Mouse (Mus musculus) embryonic stem cell, embryonic (primary cell): ENCODE results near the gene Cdca3.

ENCODE experiments used
- CTCF ChIA-PET, 4 experiments: fragments of 300-600 bp in 2 of 4; fragments of 350-600 bp in 2 of 4; sonication (Branson Sonifier 250); formaldehyde crosslinking; loops; one replicate each; lab custom pipeline; 2022; ENCODE audit warnings: inconsistent platforms in 2 of 4; lab: Charles Lee
- POLR2A ChIA-PET, 4 experiments: fragments of 300-600 bp in 2 of 4; fragments of 350-600 bp in 2 of 4; sonication (Branson Sonifier 250); formaldehyde crosslinking; loops; one replicate each; lab custom pipeline; 2022; ENCODE audit warnings: antibody characterized with exemption in 4 of 4, inconsistent platforms in 1 of 4; lab: Charles Lee

Gene Cdca3

DNA sequence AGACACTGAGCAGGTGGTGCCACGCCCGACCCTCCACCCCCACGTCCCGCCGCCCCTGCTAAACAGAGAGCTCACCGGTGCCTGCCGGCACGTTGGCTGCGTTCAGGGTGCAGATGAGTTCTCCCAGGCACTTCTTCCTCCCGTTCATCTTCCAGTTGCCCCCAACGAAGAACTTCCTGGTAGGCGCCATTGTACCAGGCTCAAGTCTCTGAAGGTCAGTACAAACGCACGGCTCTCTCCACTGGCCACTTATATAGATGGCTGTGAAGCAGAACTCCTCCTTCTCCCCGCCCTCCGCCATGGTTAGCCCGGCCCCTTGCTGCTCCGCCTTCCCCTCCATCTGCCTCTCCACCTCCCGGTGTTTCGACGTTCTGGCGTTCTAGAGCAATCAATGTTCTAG is 15.4 kb upstream of the Cdca3 start, which contains the start of gene Tpi1:
TSS of gene Tpi1 (minus strand) at position 364 of the 400 bp plus-strand sequence.
- CTCF ChIA-PET, result interaction anchor here in 2 of 4 experiments (0.6 to 1.4 kb wide), 6 partner anchors 14 to 111 kb away, joined by 3 to 4 read pairs (median 3); partner anchors contain the start of gene Grcc10 (in 1 of the 2)
- POLR2A ChIA-PET, result interaction anchor here (0.6 to 28.9 kb wide), 46 partner anchors 0 to 620 kb away, joined by 3 to 601 read pairs (median 5); partner anchors contain the start of genes Cdca3 (in 3 of the 4), Grcc10 (in 3 of the 4), Usp5 (in 3 of the 4) and Atn1 (in 2 of the 4)

GRCm38 (mm10) chr6:124814448-124814847 is 14.9 kb upstream of the Cdca3 start:
- CTCF ChIA-PET, result interaction anchor here in 1 of 4 experiments (1.0 to 1.4 kb wide), 2 partner anchors 14 to 45 kb away, joined by 3 read pairs; no protein-coding TSS in a partner anchor
- POLR2A ChIA-PET, result interaction anchor here (0.6 to 28.9 kb wide), 21 partner anchors 1 to 412 kb away, joined by 3 to 601 read pairs (median 7); partner anchors contain the start of genes Cdca3 (in 2 of the 4), Grcc10 (in 2 of the 4), Mlf2 (in 2 of the 4) and Usp5 (in 2 of the 4)

- CTCF ChIA-PET, result no interaction called here
- POLR2A ChIA-PET, result interaction anchor here (0.6 to 28.9 kb wide), 12 partner anchors 1 to 315 kb away, joined by 3 to 601 read pairs (median 10); partner anchors contain the start of genes Cdca3 (in 2 of the 4), Grcc10 (in 2 of the 4), Usp5 (in 2 of the 4) and Gnb3 (in 1 of the 4)
Observed at GRCm38 (mm10) chr6:124814858-124815774, 14.2 kb upstream of the Cdca3 start.

- ChIA-PET POLR2A (interaction anchor here (1.1 to 28.9 kb wide), 13 partner anchors 3 to 342 kb away, joined by 3 to 601 read pairs (median 6); partner anchors contain the start of genes Cdca3 (in 3 of the 4), Usp5 (in 3 of the 4), Gnb3 (in 2 of the 4) and Spsb2 (in 2 of the 4)), CTCF (interaction anchor here in 3 of 4 experiments (0.8 to 1.0 kb wide), 3 partner anchors 11 to 31 kb away, joined by 3 read pairs; no protein-coding TSS in a partner anchor)
Observed at GRCm38 (mm10) chr6:124816611-124817010, 12.7 kb upstream of the Cdca3 start.

DNA sequence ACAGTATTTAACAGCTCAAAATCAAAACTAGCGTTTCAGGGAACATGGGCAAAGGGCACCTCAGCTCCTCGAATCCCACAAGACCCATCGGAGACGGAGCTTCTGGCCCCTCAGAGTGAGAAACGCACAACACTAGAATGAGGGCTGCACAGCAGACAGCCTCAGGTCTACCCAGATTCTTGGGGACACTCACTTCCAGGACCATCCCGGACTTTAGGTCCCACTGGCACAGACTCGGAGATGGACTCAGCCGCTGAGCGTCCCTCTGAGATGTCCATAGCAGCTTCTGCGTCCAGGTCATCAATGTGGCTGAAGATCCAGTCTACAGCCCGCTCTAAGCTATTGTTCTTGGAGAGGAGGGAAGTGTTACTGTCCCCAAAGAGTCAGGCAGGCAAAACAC is 12.2 kb upstream of the Cdca3 start:
- POLR2A ChIA-PET, result interaction anchor here (0.8 to 28.9 kb wide), 17 partner anchors 3 to 313 kb away, joined by 3 to 601 read pairs (median 6); partner anchors contain the start of genes Cdca3 (in 3 of the 4), Spsb2 (in 3 of the 4), Usp5 (in 3 of the 4) and Gnb3 (in 2 of the 4)
- CTCF ChIA-PET, result interaction anchor here in 3 of 4 experiments (0.8 to 1.4 kb wide), 4 partner anchors 8 to 30 kb away, joined by 3 to 5 read pairs (median 3); no protein-coding TSS in a partner anchor

- CTCF ChIA-PET, result interaction anchor here in 3 of 4 experiments (0.8 to 1.4 kb wide), 4 partner anchors 8 to 30 kb away, joined by 3 to 5 read pairs (median 3); no protein-coding TSS in a partner anchor
- POLR2A ChIA-PET, result interaction anchor here (0.8 to 28.9 kb wide), 17 partner anchors 4 to 312 kb away, joined by 3 to 601 read pairs (median 4); partner anchors contain the start of genes Cdca3 (in 3 of the 4), Spsb2 (in 3 of the 4), Usp5 (in 3 of the 4) and Gnb3 (in 2 of the 4)
Observed at GRCm38 (mm10) chr6:124817563-124817962, 11.8 kb upstream of the Cdca3 start.

DNA sequence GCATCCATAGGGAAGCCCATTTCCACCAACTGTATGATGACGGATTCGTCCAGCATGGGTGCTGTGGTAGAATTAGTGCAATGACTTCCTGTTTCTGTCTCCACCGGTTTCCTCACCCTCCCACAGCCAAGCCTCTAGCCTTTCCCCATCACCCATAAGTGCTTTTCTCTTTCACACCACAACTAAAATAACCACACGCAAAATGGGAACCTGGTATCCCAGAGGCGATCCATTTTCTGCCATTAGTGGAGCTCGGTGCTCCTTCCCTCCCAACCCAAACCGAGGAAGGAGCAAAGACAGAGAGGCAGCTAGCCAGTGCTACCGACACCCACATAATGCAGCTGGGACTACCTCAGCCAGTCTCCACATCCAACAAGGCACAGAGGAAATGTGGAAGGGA is 11.4 kb upstream of the Cdca3 start:
- POLR2A ChIA-PET, result interaction anchor here (0.5 to 28.9 kb wide), 17 partner anchors 4 to 312 kb away, joined by 3 to 601 read pairs (median 4); partner anchors contain the start of genes Cdca3 (in 3 of the 4), Spsb2 (in 3 of the 4), Usp5 (in 2 of the 4) and Gnb3 (in 1 of the 4)
- CTCF ChIA-PET, result interaction anchor here in 1 of 4 experiments (1.4 kb wide), 1 partner anchor 9 kb away, joined by 5 read pairs; no protein-coding TSS in a partner anchor

DNA sequence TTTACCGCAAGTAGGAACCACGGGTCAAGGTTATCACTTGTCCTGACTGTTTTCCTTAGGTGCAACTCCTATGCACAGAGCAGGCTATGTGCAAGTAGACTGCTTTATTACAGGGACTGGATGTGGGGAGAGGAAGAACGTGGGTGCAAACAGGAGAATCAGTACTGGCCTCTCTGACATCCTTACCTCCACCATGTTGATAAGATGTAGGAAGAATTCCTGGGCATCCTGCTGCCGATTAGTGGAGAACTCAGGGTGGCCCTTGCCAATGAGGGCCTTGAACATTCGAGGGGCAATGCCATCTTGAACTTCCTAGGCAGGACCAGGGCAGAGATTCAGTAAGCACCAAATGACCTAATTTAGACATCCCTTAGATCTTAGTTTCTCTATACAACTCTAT is 8.5 kb upstream of the Cdca3 start:
- POLR2A ChIA-PET, result interaction anchor here in 3 of 4 experiments (1.1 to 28.9 kb wide), 9 partner anchors 6 to 110 kb away, joined by 3 to 601 read pairs (median 7); partner anchors contain the start of genes Cdca3 (in 2 of the 3), Grcc10 (in 2 of the 3), Spsb2 (in 2 of the 3) and Usp5 (in 2 of the 3)
- CTCF ChIA-PET, result interaction anchor here in 1 of 4 experiments (1.6 kb wide), 1 partner anchor 26 kb away, joined by 4 read pairs; no protein-coding TSS in a partner anchor

DNA sequence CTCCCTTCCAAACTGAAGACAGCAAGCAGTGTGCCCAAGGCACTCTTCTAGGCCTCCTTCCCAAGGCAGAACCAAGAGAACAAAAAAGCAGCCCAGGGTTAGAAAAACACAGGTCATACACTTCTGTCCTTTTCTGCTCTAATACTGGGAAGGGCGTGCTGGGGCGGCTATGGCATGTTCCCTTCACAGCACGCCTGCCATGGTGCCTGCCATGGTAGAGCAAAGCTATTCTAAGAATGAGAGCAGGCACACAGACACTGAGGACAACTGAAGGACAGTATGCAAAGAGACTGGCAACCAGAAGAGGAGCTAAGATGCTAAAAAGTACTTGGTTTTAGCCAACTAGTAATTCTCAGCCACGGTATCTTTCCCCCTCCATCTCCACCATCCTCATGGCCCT is 7.3 kb upstream of the Cdca3 start:
- CTCF ChIA-PET, result no interaction called here
- POLR2A ChIA-PET, result interaction anchor here in 2 of 4 experiments (0.7 to 28.9 kb wide), 8 partner anchors 5 to 296 kb away, joined by 3 to 601 read pairs (median 4); partner anchors contain the start of genes Cdca3 (in 1 of the 2), Gnb3 (in 1 of the 2), Grcc10 (in 1 of the 2) and Pianp (in 1 of the 2)

- POLR2A ChIA-PET, result interaction anchor here (0.7 to 28.9 kb wide), 51 partner anchors 11 to 364 kb away, joined by 3 to 601 read pairs (median 11); partner anchors contain the start of genes Gnb3 (in 3 of the 4), Grcc10 (in 3 of the 4), Mlf2 (in 3 of the 4) and Spsb2 (in 3 of the 4)
- CTCF ChIA-PET, result interaction anchor here in 3 of 4 experiments (0.6 to 5.0 kb wide), 18 partner anchors 15 to 302 kb away, joined by 3 to 38 read pairs (median 6); partner anchors contain the start of genes Mlf2 (in 3 of the 3), P3h3 (in 1 of the 3) and Tpi1 (in 1 of the 3)
Observed at GRCm38 (mm10) chr6:124828101-124828592, 1.2 kb upstream of the Cdca3 start.

- CTCF ChIA-PET, result interaction anchor here (0.5 to 5.0 kb wide), 39 partner anchors 8 to 579 kb away, joined by 3 to 38 read pairs (median 4); partner anchors contain the start of genes Mlf2 (in 4 of the 4), Gnb3 (in 2 of the 4), Acrbp (in 1 of the 4) and C1rl (in 1 of the 4)
Observed at GRCm38 (mm10) chr6:124829799-124830700, 703 bp downstream of the Cdca3 start.

DNA sequence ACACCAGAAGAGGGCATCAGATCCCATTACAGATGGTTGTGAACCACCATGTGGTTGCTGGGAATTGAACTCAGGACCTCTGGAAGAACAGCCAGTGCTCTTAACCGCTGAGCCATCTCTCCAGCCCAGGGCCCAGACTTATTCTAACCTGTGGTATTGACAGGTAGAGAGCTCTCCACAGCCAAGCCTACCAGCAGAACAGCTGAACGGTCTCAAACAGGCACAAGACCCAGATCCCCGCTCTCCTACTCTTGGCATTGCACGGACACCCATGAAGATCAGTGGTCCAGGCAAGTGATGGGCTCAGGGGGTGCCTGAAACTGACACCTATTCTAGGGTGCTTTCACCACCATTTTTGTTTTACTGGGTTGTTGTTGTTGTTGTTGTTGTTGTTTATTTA is 1.9 kb downstream of the Cdca3 start:
- CTCF ChIA-PET, result interaction anchor here (0.6 to 5.0 kb wide), 14 partner anchors 15 to 349 kb away, joined by 3 to 33 read pairs (median 4); partner anchors contain the start of gene Mlf2 (in 1 of the 4)
- POLR2A ChIA-PET, result interaction anchor here in 3 of 4 experiments (0.6 to 28.9 kb wide), 62 partner anchors 8 to 603 kb away, joined by 3 to 601 read pairs (median 6); partner anchors contain the start of genes Gnb3 (in 3 of the 3), Spsb2 (in 3 of the 3), Cops7a (in 2 of the 3) and Gapdh (in 2 of the 3)

More at GRCm38 (mm10) chr6:124829799-124830700, 703 bp downstream of the Cdca3 start:
- POLR2A ChIA-PET, result interaction anchor here (0.5 to 28.9 kb wide), 146 partner anchors 9 to 664 kb away, joined by 3 to 601 read pairs (median 6); partner anchors contain the start of genes Mlf2 (in 4 of the 4), Spsb2 (in 4 of the 4), Atn1 (in 3 of the 4) and Gm45234 (in 3 of the 4)

DNA sequence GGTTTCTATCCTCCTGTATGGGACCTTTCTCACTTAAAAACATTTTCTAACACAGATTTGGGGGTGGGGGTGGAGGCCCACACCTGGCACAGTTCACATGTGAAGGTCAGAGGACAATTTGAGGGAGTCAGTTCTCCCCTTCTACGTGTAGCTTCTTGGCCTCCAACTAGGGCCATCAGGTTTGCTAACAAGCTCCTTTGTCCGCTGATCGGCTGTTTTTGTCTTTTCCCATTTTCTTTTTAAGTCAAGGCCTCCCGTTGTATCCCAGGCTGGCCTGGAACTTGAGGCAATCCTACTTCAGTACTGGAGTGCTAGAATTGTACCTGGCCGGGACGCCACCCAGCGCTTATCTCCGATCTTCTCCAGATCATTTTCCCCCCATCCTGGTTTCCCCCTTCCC is 2.3 kb downstream of the Cdca3 start:
- POLR2A ChIA-PET, result interaction anchor here (0.6 to 28.9 kb wide), 61 partner anchors 8 to 627 kb away, joined by 3 to 601 read pairs (median 5); partner anchors contain the start of genes Gnb3 (in 3 of the 4), Spsb2 (in 3 of the 4), Gapdh (in 2 of the 4) and Grcc10 (in 2 of the 4)
- CTCF ChIA-PET, result interaction anchor here (0.6 to 5.0 kb wide), 23 partner anchors 10 to 583 kb away, joined by 3 to 33 read pairs (median 4); partner anchors contain the start of genes Mlf2 (in 1 of the 4), P3h3 (in 1 of the 4) and Pex5 (in 1 of the 4)

DNA sequence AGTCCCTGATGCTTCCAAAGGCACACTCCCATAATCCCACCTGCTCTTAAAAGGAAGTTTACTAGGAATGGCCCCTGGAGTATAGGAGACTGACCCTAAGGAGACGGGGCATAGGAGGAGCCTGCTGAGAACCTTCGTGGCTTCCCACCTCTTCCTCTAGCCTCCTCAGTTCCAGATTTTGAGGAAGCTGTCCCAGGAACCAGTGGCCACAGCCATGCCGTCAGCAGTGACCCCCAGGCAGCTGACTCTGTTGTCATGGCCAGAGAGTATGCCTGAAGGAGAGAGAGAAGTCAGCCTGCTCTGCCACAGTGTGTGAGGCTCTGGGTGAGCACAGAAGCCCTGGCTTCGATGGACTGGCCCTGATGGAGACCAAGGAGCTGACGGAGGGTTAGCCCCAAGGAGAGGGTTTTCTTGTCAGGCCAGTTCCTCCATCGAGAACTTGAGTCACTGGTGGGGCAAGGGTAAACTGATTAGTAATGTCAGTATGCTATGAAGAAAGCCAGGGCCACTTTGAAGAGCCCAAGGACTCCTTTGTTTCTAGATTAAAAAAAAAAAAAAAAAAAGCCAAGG is 5.2 kb downstream of the Cdca3 start:
- ChIA-PET POLR2A (interaction anchor here in 3 of 4 experiments (0.6 to 28.9 kb wide), 15 partner anchors 12 to 331 kb away, joined by 3 to 601 read pairs (median 5); partner anchors contain the start of genes Spsb2 (in 2 of the 3), Tpi1 (in 2 of the 3) and Grcc10 (in 1 of the 3)), CTCF (interaction anchor here in 2 of 4 experiments (1.3 to 2.3 kb wide), 2 partner anchors 13 kb away, joined by 3 to 12 read pairs; no protein-coding TSS in a partner anchor)
